Mouse (Mus musculus): ENCODE results near the gene Sult4a1. TPM values are rescaled to one million over a fixed set of nuclear protein-coding genes. Genes with fewer than 3 reads are reported as not detected.

The Sult4a1 gene
- polyA plus RNA-seq, 1 experiment = 1.7 TPM

- Histone ChIP-seq H3K4me3 (replicated peaks; ENCODE audit: control insufficient read depth, low read depth, low read length) (no peak overlapping the region), H3K27ac (ENCODE audit: control insufficient read depth, insufficient read depth, low read depth, low read length, poor library complexity) (no peak overlapping the region), H3K4me1 (ENCODE audit: control insufficient read depth, insufficient read depth, low read length) (no peaks in the 10 kb centered on the region)
- 57% methylated on average over 16 of the region's 16 CpGs for WGBS
- TF ChIP-seq CTCF (IDR thresholded peaks at IDR 0.05; ENCODE audit: control insufficient read depth, insufficient read depth, low read length) = no peak
- TF ChIP-seq POLR2A (IDR thresholded peaks at IDR 0.05; ENCODE audit: borderline replicate concordance, control insufficient read depth, low read depth, low read length) = no peak
Observed at GRCm38 (mm10) chr15:84131096-84131786, 25.7 kb upstream of the Sult4a1 start.

GRCm38 (mm10) chr15:84126871-84127270 is 21.3 kb upstream of the Sult4a1 start:
- WGBS = 8% methylated on average over 5 of the region's 5 CpGs
- Histone ChIP-seq H3K4me3 (replicated peaks; ENCODE audit: control insufficient read depth, low read depth, low read length) (no peak overlapping the region), H3K4me1 (ENCODE audit: control insufficient read depth, insufficient read depth, low read length) (no peaks in the 10 kb centered on the region; the same call in 1 of the 2 replicates), H3K27ac (ENCODE audit: control insufficient read depth, insufficient read depth, low read depth, low read length, poor library complexity) (no peak overlapping the region; the same call in 1 of the 2 replicates)
- TF ChIP-seq CTCF (IDR thresholded peaks at IDR 0.05; ENCODE audit: control insufficient read depth, insufficient read depth, low read length) = 0 out of 2 replicates have a peak, but pooled peaks have one; percentile 1
- TF ChIP-seq POLR2A (IDR thresholded peaks at IDR 0.05; ENCODE audit: borderline replicate concordance, control insufficient read depth, low read depth, low read length) = no peak

- TF ChIP-seq POLR2A (IDR thresholded peaks at IDR 0.05; ENCODE audit: borderline replicate concordance, control insufficient read depth, low read depth, low read length) (no peak), CTCF (IDR thresholded peaks at IDR 0.05; ENCODE audit: control insufficient read depth, insufficient read depth, low read length) (no peak)
- WGBS = under 1% methylated on average over 4 of the region's 4 CpGs
- Histone ChIP-seq H3K27ac (ENCODE audit: control insufficient read depth, insufficient read depth, low read depth, low read length, poor library complexity) (no peak overlapping the region; the same call in 1 of the 2 replicates), H3K4me3 (replicated peaks; ENCODE audit: control insufficient read depth, low read depth, low read length) (no peak overlapping the region), H3K4me1 (ENCODE audit: control insufficient read depth, insufficient read depth, low read length) (no peaks in the 10 kb centered on the region; the same call in 1 of the 2 replicates)
Observed at GRCm38 (mm10) chr15:84126447-84126846, 20.9 kb upstream of the Sult4a1 start.

- WGBS = 75% methylated on average over 7 of the region's 7 CpGs
- H3K4me3 ChIP-seq (replicated peaks; ENCODE audit: control insufficient read depth, low read depth, low read length) = no peak overlapping the region
- H3K4me1 ChIP-seq (ENCODE audit: control insufficient read depth, insufficient read depth, low read length) = no peaks in the 10 kb centered on the region; the same call in 1 of the 2 replicates
- no peak for TF ChIP-seq CTCF (IDR thresholded peaks at IDR 0.05; ENCODE audit: control insufficient read depth, insufficient read depth, low read length)
- TF ChIP-seq POLR2A (IDR thresholded peaks at IDR 0.05; ENCODE audit: borderline replicate concordance, control insufficient read depth, low read depth, low read length) = no peak
- no peak overlapping the region for H3K27ac ChIP-seq (ENCODE audit: control insufficient read depth, insufficient read depth, low read depth, low read length, poor library complexity)
Observed at GRCm38 (mm10) chr15:84124086-84124485, 18.5 kb upstream of the Sult4a1 start.

- Histone ChIP-seq H3K4me3 (replicated peaks; ENCODE audit: control insufficient read depth, low read depth, low read length) (no peak within 1 kb of the TSS), H3K4me1 (ENCODE audit: control insufficient read depth, insufficient read depth, low read length) (no peaks in the 10 kb centered on the region; the same call in 1 of the 2 replicates), H3K27ac (ENCODE audit: control insufficient read depth, insufficient read depth, low read depth, low read length, poor library complexity) (no peak within 1 kb of the TSS)
- 80% methylated on average over 8 of the region's 8 CpGs for WGBS
- TF ChIP-seq POLR2A (IDR thresholded peaks at IDR 0.05; ENCODE audit: borderline replicate concordance, control insufficient read depth, low read depth, low read length) (no peak), CTCF (IDR thresholded peaks at IDR 0.05; ENCODE audit: control insufficient read depth, insufficient read depth, low read length) (no peak)
Observed at GRCm38 (mm10) chr15:84123075-84123474, 17.5 kb upstream of the Sult4a1 start, which contains the start of gene Pnpla5. Gene Pnpla5, minus strand, starts transcription at chr15:84123175.

- 36% methylated on average over 7 of the region's 7 CpGs for WGBS
- no peak overlapping the region for H3K4me3 ChIP-seq (replicated peaks; ENCODE audit: control insufficient read depth, low read depth, low read length)
- H3K27ac ChIP-seq (ENCODE audit: control insufficient read depth, insufficient read depth, low read depth, low read length, poor library complexity) = no peak overlapping the region
- no peaks in the 10 kb centered on the region; the same call in 1 of the 2 replicates for H3K4me1 ChIP-seq (ENCODE audit: control insufficient read depth, insufficient read depth, low read length)
- no peak for TF ChIP-seq CTCF (IDR thresholded peaks at IDR 0.05; ENCODE audit: control insufficient read depth, insufficient read depth, low read length)
- TF ChIP-seq POLR2A (IDR thresholded peaks at IDR 0.05; ENCODE audit: borderline replicate concordance, control insufficient read depth, low read depth, low read length) = no peak
Observed at GRCm38 (mm10) chr15:84121036-84121435, 15.5 kb upstream of the Sult4a1 start.

- no peaks in the 10 kb centered on the region; the same call in 1 of the 2 replicates for H3K4me1 ChIP-seq (ENCODE audit: control insufficient read depth, insufficient read depth, low read length)
- 18% methylated on average over 6 of the region's 6 CpGs for WGBS
- H3K4me3 ChIP-seq (replicated peaks; ENCODE audit: control insufficient read depth, low read depth, low read length) = no peak overlapping the region
- no peak for TF ChIP-seq POLR2A (IDR thresholded peaks at IDR 0.05; ENCODE audit: borderline replicate concordance, control insufficient read depth, low read depth, low read length)
- peak; percentile 60 for TF ChIP-seq CTCF (IDR thresholded peaks at IDR 0.05; ENCODE audit: control insufficient read depth, insufficient read depth, low read length)
- no peak overlapping the region for H3K27ac ChIP-seq (ENCODE audit: control insufficient read depth, insufficient read depth, low read depth, low read length, poor library complexity)
Observed at GRCm38 (mm10) chr15:84120612-84121011, 15.1 kb upstream of the Sult4a1 start.

- WGBS = 70% methylated on average over 1 of the region's 1 CpGs
- no peaks in the 10 kb centered on the region; the same call in 1 of the 2 replicates for H3K4me1 ChIP-seq (ENCODE audit: control insufficient read depth, insufficient read depth, low read length)
- H3K27ac ChIP-seq (ENCODE audit: control insufficient read depth, insufficient read depth, low read depth, low read length, poor library complexity) = no peak overlapping the region
- TF ChIP-seq POLR2A (IDR thresholded peaks at IDR 0.05; ENCODE audit: borderline replicate concordance, control insufficient read depth, low read depth, low read length) (no peak), CTCF (IDR thresholded peaks at IDR 0.05; ENCODE audit: control insufficient read depth, insufficient read depth, low read length) (no peak)
- no peak overlapping the region for H3K4me3 ChIP-seq (replicated peaks; ENCODE audit: control insufficient read depth, low read depth, low read length)
Observed at GRCm38 (mm10) chr15:84116466-84116865, 10.9 kb upstream of the Sult4a1 start.

Measured in bone marrow, adult 2 months (tissue).